Mouse (Mus musculus) erythroblast, embryonic 14.5 days (primary cell): Measurements from ENCODE around the gene Nol12.

Source experiments
- GATA1 ChIP-seq: IDR thresholded peaks from 2 replicates; pipeline ENCODE4 v1.6.1; 2012; ENCODE audit warnings: low read length, inconsistent platforms, mixed read lengths
- TAL1 ChIP-seq: IDR thresholded peaks from 3 replicates; pipeline ENCODE4 v1.6.1; 2012; ENCODE audit warnings: low read length, inconsistent platforms, mixed read lengths

DNA sequence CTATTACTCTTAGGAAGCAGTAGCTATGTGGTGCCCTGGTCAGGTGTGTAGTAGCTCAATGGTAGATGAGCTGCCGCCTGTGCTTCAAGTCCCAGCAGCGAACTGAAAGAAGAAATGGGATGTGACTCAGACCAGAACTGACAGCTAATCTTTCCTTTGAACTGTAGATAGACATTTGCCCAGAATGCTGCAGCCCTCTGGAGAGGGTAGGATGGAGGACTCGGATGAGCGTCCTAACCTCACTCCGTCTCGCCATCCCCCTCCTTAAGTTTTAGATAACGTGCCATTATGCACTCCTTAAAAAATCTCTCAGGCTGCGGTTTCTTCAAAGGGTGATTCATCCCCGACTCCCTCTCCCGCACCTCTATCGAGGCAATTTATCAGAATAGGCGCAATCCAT, 14.8 kb upstream of the Nol12 start:
- no peak for TF ChIP-seq TAL1
- TF ChIP-seq GATA1: no peak
